Mouse (Mus musculus) limb, embryonic 14.5 days (tissue): ENCODE results near the gene Ramp2. TPM values are rescaled to one million over a fixed set of nuclear protein-coding genes. Genes with fewer than 3 reads are reported as not detected.

Experiments
- ATAC-seq: fragments of 200-750 bp; cut with Nextera tagmentation; 2 replicates; pipeline ENCODE4 v1.8.0; 2017; ENCODE audit warnings: low read depth, moderate number of reproducible peaks, moderate TSS enrichment; ENCODE audit not compliant: low FRiP score
- DNase-seq: peaks from one replicate; pipeline ENCODE4 v3.0.0-alpha.2; 2015; ENCODE audit warnings: low spot score
- H3K27ac ChIP-seq: fragments of 300-500 bp; sonication (generic); replicated peaks from 2 replicates; pipeline ENCODE4 v1.5.1; 2014; ENCODE audit warnings: low read depth, mild to moderate bottlenecking, low read length, moderate library complexity, mixed read lengths
- H3K27me3 ChIP-seq: fragments of 300-500 bp; sonication (generic); 2 replicates; pipeline ENCODE4 v1.6.1; 2014; ENCODE audit warnings: low read length, mixed read lengths; ENCODE audit not compliant: control insufficient read depth, insufficient read depth
- H3K36me3 ChIP-seq: fragments of 300-500 bp; sonication (generic); 2 replicates; pipeline ENCODE4 v1.6.1; 2014; ENCODE audit warnings: mild to moderate bottlenecking, low read length, moderate library complexity, mixed read lengths; ENCODE audit not compliant: control insufficient read depth, insufficient read depth
- H3K4me1 ChIP-seq: fragments of 300-500 bp; sonication (generic); 2 replicates; pipeline ENCODE4 v1.6.1; 2014; ENCODE audit warnings: antibody characterized with exemption, low read length, mixed read lengths; ENCODE audit not compliant: control insufficient read depth, insufficient read depth
- H3K4me2 ChIP-seq: fragments of 300-500 bp; sonication (generic); replicated peaks from 2 replicates; pipeline ENCODE4 v1.6.1; 2014; ENCODE audit warnings: low read depth, mild to moderate bottlenecking, low read length, moderate library complexity; ENCODE audit not compliant: severe bottlenecking
- H3K4me3 ChIP-seq: fragments of 300-500 bp; sonication (generic); replicated peaks from 2 replicates; pipeline ENCODE4 v1.5.1; 2014; ENCODE audit warnings: low read length
- H3K9ac ChIP-seq: fragments of 300-500 bp; sonication (generic); 2 replicates; pipeline ENCODE4 v1.6.1; 2014; ENCODE audit warnings: mild to moderate bottlenecking, low read depth, low read length, moderate library complexity; ENCODE audit not compliant: severe bottlenecking
- H3K9me3 ChIP-seq: fragments of 300-500 bp; sonication (generic); 2 replicates; pipeline ENCODE4 v1.6.1; 2016; ENCODE audit warnings: low read length; ENCODE audit not compliant: control insufficient read depth
- POLR2A ChIP-seq: fragments of 200-500 bp; IDR thresholded peaks from 2 replicates; pipeline ENCODE4 v1.8.0; 2012; ENCODE audit warnings: inconsistent platforms, mild to moderate bottlenecking, moderate library complexity, borderline replicate concordance; ENCODE audit not compliant: insufficient read depth, insufficient read length; ENCODE audit errors: extremely low read depth
- WGBS: fragments of 180-500 bp; shearing (Covaris S2); extraction: QIAGEN DNeasy Blood & Tissue Kit; methylation state at CpG from one replicate; pipeline ENCODE4 v1.1.7; 2014; 5-methylcytosine and 5-hydroxymethylcytosine counted together
- polyA plus RNA-seq, 2 experiments: library from polyadenylated mRNA; depleted of rRNA in 1 of 2; stranded (reverse) in 1 of 2; unstranded in 1 of 2; fragments of >200 nt; fragmentation: Nextera tagmentation in 1 of 2; extraction: Ambion mirVana in 1 of 2; gene quantifications; 2 replicates each; pipeline versions ENCODE4 v1.2.1 to v1.2.3; 2012 to 2014

The Ramp2 gene
- polyA plus RNA-seq, 2 experiments = 89.4 to 98.9 TPM

GRCm38 (mm10) chr11:101262272-101262967, 16.6 kb downstream of the Ramp2 start:
- H3K4me1 ChIP-seq = peaks cover 36% of the 10 kb centered on the region
- WGBS = 2% methylated on average over 24 of the region's 24 CpGs

GRCm38 (mm10) chr11:101263138-101263988, 17.5 kb downstream of the Ramp2 start:
- 4% methylated on average over 32 of the region's 32 CpGs for WGBS
- peaks cover 36% of the 10 kb centered on the region for H3K4me1 ChIP-seq
- H3K27ac ChIP-seq = no peak overlapping the region
- H3K4me3 ChIP-seq = no peak overlapping the region
- no peak overlapping the region; the same call in 1 of the 2 replicates for H3K4me2 ChIP-seq
- DNase-seq (no peak), ATAC-seq (no peak)
- no peaks in the 10 kb centered on the region for H3K9me3 ChIP-seq
- H3K27me3 ChIP-seq = peaks cover 44% of the 10 kb centered on the region
- TF ChIP-seq POLR2A = no peak
- no peak overlapping the region for H3K9ac ChIP-seq
- 0 out of 2 replicates have a peak, but pooled peaks cover 4% of the 10 kb centered on the region for H3K36me3 ChIP-seq

More at GRCm38 (mm10) chr11:101262272-101262967, 16.6 kb downstream of the Ramp2 start:
- ATAC-seq (no peak), DNase-seq (no peak)
- peak overlapping the region; percentile 53 for H3K4me3 ChIP-seq
- TF ChIP-seq POLR2A = no peak
- H3K36me3 ChIP-seq = peaks cover 9% of the 10 kb centered on the region; the same call in 1 of the 2 replicates
- H3K9me3 ChIP-seq = no peaks in the 10 kb centered on the region
- peaks cover 40% of the 10 kb centered on the region for H3K27me3 ChIP-seq
- H3K9ac ChIP-seq = peak overlapping the region; percentile 31; the same call in 1 of the 2 replicates
- no peak overlapping the region for H3K27ac ChIP-seq
- H3K4me2 ChIP-seq = peak overlapping the region; percentile 98

GRCm38 (mm10) chr11:101263989-101264280, 18.1 kb downstream of the Ramp2 start:
- no peak overlapping the region for H3K27ac ChIP-seq
- 11% methylated on average over 3 of the region's 3 CpGs for WGBS
- H3K4me1 ChIP-seq = peaks cover 36% of the 10 kb centered on the region
- TF ChIP-seq POLR2A = no peak
- no peak for ATAC-seq
- H3K27me3 ChIP-seq = peaks cover 44% of the 10 kb centered on the region
- H3K9me3 ChIP-seq = no peaks in the 10 kb centered on the region
- no peaks in the 10 kb centered on the region for H3K36me3 ChIP-seq
- no peak overlapping the region for H3K4me2 ChIP-seq
- H3K4me3 ChIP-seq = no peak overlapping the region
- H3K9ac ChIP-seq = no peak overlapping the region
- DNase-seq = no peak

GRCm38 (mm10) chr11:101264954-101265471, 19.2 kb downstream of the Ramp2 start:
- ATAC-seq (no peak), DNase-seq (no peak)
- no peaks in the 10 kb centered on the region for H3K36me3 ChIP-seq
- H3K9ac ChIP-seq = 0 out of 2 replicates have a peak overlapping the region, but pooled peaks have one; percentile 5
- H3K27me3 ChIP-seq = peaks cover 44% of the 10 kb centered on the region
- H3K4me1 ChIP-seq = peaks cover 27% of the 10 kb centered on the region
- peak overlapping the region; percentile 29 for H3K4me3 ChIP-seq
- no peak for TF ChIP-seq POLR2A
- no peaks in the 10 kb centered on the region for H3K9me3 ChIP-seq
- no peak overlapping the region for H3K27ac ChIP-seq
- H3K4me2 ChIP-seq = peak overlapping the region; percentile 37
- WGBS = 2% methylated on average over 31 of the region's 31 CpGs

GRCm38 (mm10) chr11:101265906-101266305, 20.1 kb downstream of the Ramp2 start:
- no peaks in the 10 kb centered on the region for H3K36me3 ChIP-seq
- 30% methylated on average over 6 of the region's 6 CpGs for WGBS
- H3K27ac ChIP-seq = no peak overlapping the region
- H3K9ac ChIP-seq = no peak overlapping the region
- H3K4me1 ChIP-seq = peaks cover 21% of the 10 kb centered on the region
- ATAC-seq (no peak), DNase-seq (no peak)
- no peak for TF ChIP-seq POLR2A
- H3K4me2 ChIP-seq = no peak overlapping the region
- peak overlapping the region; percentile 29; the same call in 1 of the 2 replicates for H3K4me3 ChIP-seq
- peaks cover 44% of the 10 kb centered on the region for H3K27me3 ChIP-seq
- no peaks in the 10 kb centered on the region for H3K9me3 ChIP-seq
